Mouse (Mus musculus): Measurements from ENCODE around the gene Chrna9. TPM values are rescaled to one million over a fixed set of nuclear protein-coding genes. Genes with fewer than 3 reads are reported as not detected.

Chrna9 gene
- polyA plus RNA-seq, 1 experiment, result 0.69 TPM

GRCm38 (mm10) chr5:66000567-66001125, 65.9 kb downstream of the Chrna9 start:
- DNase-seq (ENCODE audit: low read depth, low spot score), result no peak
- WGBS, result 8% methylated on average over 6 of the region's 6 CpGs

GRCm38 (mm10) chr5:66001232-66001631, 66.5 kb downstream of the Chrna9 start:
- 34% methylated on average over 5 of the region's 5 CpGs for WGBS
- no peak for DNase-seq (ENCODE audit: low read depth, low spot score)

DNA sequence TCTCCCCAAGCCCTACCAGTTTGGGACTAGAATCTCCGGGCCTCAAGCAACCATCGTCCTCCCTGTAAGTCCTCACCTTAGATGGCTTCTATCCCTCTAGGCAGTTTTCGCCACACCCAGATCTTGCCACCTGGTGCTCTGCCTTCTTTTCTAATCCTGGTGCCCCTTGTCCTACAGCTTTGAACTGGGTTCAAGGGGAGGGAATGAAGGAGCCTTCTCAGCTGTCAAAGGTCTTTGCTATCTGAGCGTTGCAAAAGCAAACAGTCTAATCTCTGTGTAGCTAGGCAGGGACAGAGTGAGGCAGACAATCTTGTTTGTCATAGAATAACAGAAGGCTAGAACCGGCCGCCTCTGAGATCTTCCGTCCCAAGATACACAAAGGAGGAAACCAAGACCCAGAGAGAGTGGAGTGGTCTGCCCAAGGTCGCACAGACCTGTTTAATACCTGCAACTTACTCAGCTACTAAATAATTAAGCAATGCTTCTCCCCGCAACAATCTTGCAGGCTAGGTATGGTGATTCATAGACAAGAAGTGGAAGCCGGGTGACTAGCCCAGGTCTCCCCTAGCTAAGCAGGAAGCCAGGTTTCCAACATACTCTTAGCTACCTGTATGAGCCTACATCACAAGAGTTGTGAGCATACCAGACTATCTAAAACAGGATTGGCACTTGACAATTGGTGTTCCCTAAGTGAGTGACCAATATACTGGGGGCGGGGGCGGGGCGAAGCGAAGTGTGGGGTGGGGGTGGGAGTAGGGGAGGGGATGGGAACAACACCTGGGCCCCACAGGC, 69.6 kb downstream of the Chrna9 start, which contains the start of gene 9130230L23Rik:
Gene 9130230L23Rik, minus strand, starts transcription at position 152 of the 792 bp plus-strand sequence.
- DNase-seq (ENCODE audit: low read depth, low spot score), result peak; percentile 91

DNA sequence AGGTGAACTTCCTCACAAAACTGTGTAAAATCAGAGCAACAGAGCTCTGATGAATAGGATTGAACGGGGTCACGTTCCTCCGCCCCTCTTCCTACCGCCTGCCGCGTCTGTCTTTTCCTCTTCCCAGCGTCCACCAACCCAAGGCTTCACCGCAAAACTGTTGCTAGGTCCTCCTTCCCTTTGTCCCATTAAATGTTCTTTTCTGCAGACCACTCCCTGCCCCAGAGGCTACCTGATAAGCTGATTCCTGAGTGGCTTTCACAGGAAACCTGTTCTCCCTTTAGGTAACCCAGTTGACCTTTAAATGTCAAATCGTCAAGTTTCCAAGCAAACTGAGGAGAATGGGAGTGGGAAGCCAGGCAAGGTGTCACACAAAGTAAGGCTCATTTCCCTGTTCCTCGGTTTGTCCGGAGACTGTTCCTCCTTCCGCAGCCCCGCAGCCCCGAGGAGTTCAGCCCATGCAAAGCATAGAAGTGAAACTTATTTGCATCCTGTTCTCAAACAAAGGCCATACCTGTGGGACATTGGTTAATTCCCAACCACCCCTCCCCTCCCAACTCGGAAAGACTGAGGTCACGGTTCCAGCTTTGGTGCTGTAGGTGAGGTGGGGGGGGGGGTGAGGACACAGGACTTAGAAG, 70.4 kb downstream of the Chrna9 start:
- 25% methylated on average over 16 of the region's 16 CpGs for WGBS
- DNase-seq (ENCODE audit: low read depth, low spot score), result no peak

More for the DNA sequence above, 69.6 kb downstream of the Chrna9 start, which contains the start of gene 9130230L23Rik:
- 34% methylated on average over 14 of the region's 14 CpGs for WGBS

GRCm38 (mm10) chr5:66008245-66008967, 73.7 kb downstream of the Chrna9 start:
- no peak for DNase-seq (ENCODE audit: low read depth, low spot score)
- 44% methylated on average over 15 of the region's 15 CpGs for WGBS

DNA sequence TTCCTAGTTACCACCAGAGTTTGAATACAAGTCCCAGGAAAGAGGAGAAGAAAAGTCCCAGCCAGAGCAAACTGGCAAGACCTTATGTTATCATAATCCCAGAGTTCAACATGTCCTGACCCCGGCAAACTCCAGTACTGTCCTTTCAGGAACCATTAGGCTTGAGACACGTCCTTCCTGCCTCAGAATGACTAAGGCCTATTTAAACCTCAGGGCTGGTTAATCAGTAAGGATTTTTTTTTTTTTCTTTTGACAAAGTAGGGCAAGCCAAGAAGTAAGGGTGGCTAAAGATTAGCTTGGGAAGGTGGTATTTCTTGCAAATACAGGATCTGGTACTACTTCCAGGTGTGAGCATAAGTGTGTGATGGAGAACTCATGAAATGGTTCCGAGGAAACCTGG, 79.3 kb downstream of the Chrna9 start:
- DNase-seq (ENCODE audit: low read depth, low spot score), result no peak
- 35% methylated on average over 3 of the region's 3 CpGs for WGBS

GRCm38 (mm10) chr5:66014437-66014836, 79.7 kb downstream of the Chrna9 start:
- no peak for DNase-seq (ENCODE audit: low read depth, low spot score)
- 58% methylated on average over 2 of the region's 2 CpGs for WGBS

GRCm38 (mm10) chr5:66015449-66015961, 80.8 kb downstream of the Chrna9 start:
- WGBS, result 95% methylated on average over 2 of the region's 2 CpGs
- no peak for DNase-seq (ENCODE audit: low read depth, low spot score)

DNA sequence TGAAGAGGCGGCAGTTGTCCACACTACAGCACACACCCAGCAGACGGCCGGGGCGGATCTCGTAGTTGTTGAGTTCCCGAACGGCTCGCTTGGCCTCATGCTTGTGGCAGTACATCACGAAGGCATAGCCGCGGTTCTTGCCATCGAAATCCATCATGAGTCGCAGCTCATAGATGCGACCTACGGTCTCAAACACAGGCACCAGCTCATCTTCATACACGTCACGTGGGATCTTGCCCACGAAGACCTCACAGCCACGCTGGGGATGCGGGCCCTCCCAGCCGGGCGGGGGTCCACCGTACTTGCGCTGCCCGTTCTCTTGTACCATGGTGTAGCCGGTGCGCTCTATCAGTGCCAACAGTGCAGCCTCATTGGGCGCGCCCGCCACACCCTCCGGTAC, 92.1 kb downstream of the Chrna9 start:
- no peak for DNase-seq (ENCODE audit: low read depth, low spot score)
- WGBS, result 97% methylated on average over 31 of the region's 31 CpGs

Other genes starting within 250 kb of the Chrna9 start
- 23.5 and 30.9 TPM in 2 replicates for gene Pds5a, start 236.6 kb upstream of the Chrna9 start, polyA plus RNA-seq (2012; rRNA removed)
- gene N4bp2, start 171.4 kb upstream of the Chrna9 start, polyA plus RNA-seq (2012; rRNA removed), result 1.4 and 2.8 TPM in 2 replicates
- gene Rhoh, start 73.7 kb upstream of the Chrna9 start, polyA plus RNA-seq (2012; rRNA removed), result 4.8 and 5.8 TPM in 2 replicates
- 7.3 and 17.6 TPM in 2 replicates for gene 9130230L23Rik, start 69.4 kb downstream of the Chrna9 start, polyA plus RNA-seq (2012; rRNA removed)
- 80.2 and 216 TPM in 2 replicates for gene Rbm47, start 238.2 kb downstream of the Chrna9 start, polyA plus RNA-seq (2012; rRNA removed)